Mouse (Mus musculus) erythroblast, embryonic 14.5 days (primary cell): ENCODE results near the gene Trim63.

Experiments
- GATA1 ChIP-seq: IDR thresholded peaks from 2 replicates; pipeline ENCODE4 v1.6.1; 2012; ENCODE audit warnings: low read length, inconsistent platforms, mixed read lengths
- TAL1 ChIP-seq: IDR thresholded peaks from 3 replicates; pipeline ENCODE4 v1.6.1; 2012; ENCODE audit warnings: low read length, inconsistent platforms, mixed read lengths

- TF ChIP-seq GATA1, result no peak
- no peak for TF ChIP-seq TAL1
Observed at GRCm38 (mm10) chr4:134352261-134352707, 37.4 kb downstream of the Trim63 start.
